Mouse (Mus musculus): ENCODE results near the gene Mrpl17. TPM values are rescaled to one million over a fixed set of nuclear protein-coding genes. Genes with fewer than 3 reads are reported as not detected.

Gene Mrpl17
- polyA plus RNA-seq, 1 experiment from 2014 or later, result 186 TPM

DNA sequence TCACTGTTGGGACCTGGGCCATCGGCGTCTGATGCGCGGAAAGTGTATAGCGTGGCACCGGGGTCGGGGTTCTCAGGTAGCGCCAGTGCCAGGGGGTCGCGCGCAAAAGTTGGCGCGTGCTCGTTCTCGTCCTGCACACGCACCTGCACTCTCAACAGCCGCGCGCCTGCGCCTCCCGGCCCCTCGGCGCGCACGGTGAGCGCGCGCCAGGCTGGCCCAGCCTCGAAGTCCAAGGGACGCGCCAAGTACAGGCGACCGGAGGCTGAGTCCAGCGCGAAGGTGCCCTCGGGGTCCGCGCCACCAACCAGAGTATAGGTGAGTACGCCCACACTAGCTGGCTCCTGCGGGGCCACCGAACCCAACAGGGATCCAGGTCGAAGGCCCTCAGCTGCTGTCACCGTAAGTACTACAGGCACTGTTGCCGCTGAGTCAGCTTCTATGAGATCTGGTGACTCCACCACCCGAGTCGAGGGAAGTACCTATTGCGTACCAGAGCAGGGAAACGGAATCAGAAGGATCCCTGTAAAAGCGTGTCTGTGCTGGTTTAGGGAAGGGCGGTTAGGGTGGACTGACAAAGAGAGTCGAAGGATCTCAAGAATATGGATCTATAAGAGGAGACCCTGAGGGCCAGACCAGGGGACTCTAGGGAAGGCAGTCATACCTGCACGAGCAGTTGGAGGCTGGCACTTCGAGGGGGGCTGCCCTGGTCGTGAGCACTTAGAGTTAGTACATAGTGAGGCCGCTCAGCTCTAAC lies 48.2 kb downstream of the Mrpl17 start:
- Histone ChIP-seq H3K9ac (replicated peaks; ENCODE audit: low read length) (no peak overlapping the region), H3K27me3 (ENCODE audit: control insufficient read depth, insufficient read depth, low read length) (peaks cover 10% of the 10 kb centered on the region; the same call in 1 of the 2 replicates), H3K4me3 (replicated peaks; ENCODE audit: low read depth, low read length) (no peak overlapping the region), H3K27ac (replicated peaks; ENCODE audit: low read depth, low read length) (no peak overlapping the region), H3K4me1 (ENCODE audit: control insufficient read depth, insufficient read depth, low read length) (no peaks in the 10 kb centered on the region), H3K36me3 (ENCODE audit: control insufficient read depth, insufficient read depth, low read length) (peaks cover 95% of the 10 kb centered on the region), H3K9me3 (ENCODE audit: control insufficient read depth, low read length) (no peaks in the 10 kb centered on the region), H3K4me2 (ENCODE audit: low read length) (no peak overlapping the region)
- DNase-seq (peak; percentile 33), ATAC-seq (ENCODE audit: low FRiP score, low TSS enrichment) (no peak)
- WGBS, result 25% methylated on average over 55 of the region's 55 CpGs

- Histone ChIP-seq H3K4me3 (replicated peaks; ENCODE audit: low read depth, low read length) (no peak overlapping the region), H3K27ac (replicated peaks; ENCODE audit: low read depth, low read length) (no peak overlapping the region), H3K4me2 (ENCODE audit: low read length) (no peak overlapping the region), H3K9ac (replicated peaks; ENCODE audit: low read length) (no peak overlapping the region), H3K27me3 (ENCODE audit: control insufficient read depth, insufficient read depth, low read length) (peaks cover 10% of the 10 kb centered on the region; the same call in 1 of the 2 replicates), H3K4me1 (ENCODE audit: control insufficient read depth, insufficient read depth, low read length) (no peaks in the 10 kb centered on the region), H3K36me3 (ENCODE audit: control insufficient read depth, insufficient read depth, low read length) (peaks cover 96% of the 10 kb centered on the region), H3K9me3 (ENCODE audit: control insufficient read depth, low read length) (no peaks in the 10 kb centered on the region)
- ATAC-seq (ENCODE audit: low FRiP score, low TSS enrichment), result 0 out of 2 replicates have a peak, but pooled peaks have one; percentile 7
- DNase-seq, result no peak
- 18% methylated on average over 51 of the region's 51 CpGs for WGBS
Observed at GRCm38 (mm10) chr7:105761813-105762484, 49.0 kb downstream of the Mrpl17 start.

GRCm38 (mm10) chr7:105753281-105753680 lies 57.6 kb downstream of the Mrpl17 start:
- Histone ChIP-seq H3K4me2 (ENCODE audit: low read length) (no peak overlapping the region), H3K4me3 (replicated peaks; ENCODE audit: low read depth, low read length) (no peak overlapping the region), H3K9me3 (ENCODE audit: control insufficient read depth, low read length) (no peaks in the 10 kb centered on the region), H3K36me3 (ENCODE audit: control insufficient read depth, insufficient read depth, low read length) (peaks cover 68% of the 10 kb centered on the region), H3K27ac (replicated peaks; ENCODE audit: low read depth, low read length) (no peak overlapping the region), H3K27me3 (ENCODE audit: control insufficient read depth, insufficient read depth, low read length) (no peaks in the 10 kb centered on the region), H3K4me1 (ENCODE audit: control insufficient read depth, insufficient read depth, low read length) (no peaks in the 10 kb centered on the region), H3K9ac (replicated peaks; ENCODE audit: low read length) (no peak overlapping the region)
- DNase-seq (no peak), ATAC-seq (ENCODE audit: low FRiP score, low TSS enrichment) (no peak)
- WGBS, result 90% methylated on average over 10 of the region's 10 CpGs

Other genes with a start within 250 kb of the Mrpl17 start
- 227 and 305 TPM in 2 replicates for gene Apbb1, start 229.4 kb downstream of the Mrpl17 start, polyA plus RNA-seq (2014; fragmentation: Nextera tagmentation; extraction: Ambion mirVana)
- gene Hpx, start 211.0 kb downstream of the Mrpl17 start, polyA plus RNA-seq (2014; fragmentation: Nextera tagmentation; extraction: Ambion mirVana), result 0.27 and 0.55 TPM in 2 replicates
- gene Trim3, start 177.5 kb downstream of the Mrpl17 start, polyA plus RNA-seq (2014; fragmentation: Nextera tagmentation; extraction: Ambion mirVana), result 68.5 and 69.3 TPM in 2 replicates
- gene Timm10b, start 171.0 kb downstream of the Mrpl17 start, polyA plus RNA-seq (2014; fragmentation: Nextera tagmentation; extraction: Ambion mirVana), result 122 and 165 TPM in 2 replicates
- 83.8 and 102 TPM in 2 replicates for gene Arfip2, start 170.7 kb downstream of the Mrpl17 start, polyA plus RNA-seq (2014; fragmentation: Nextera tagmentation; extraction: Ambion mirVana)
- 27.8 and 32.2 TPM in 2 replicates for gene Gm45799, start 170.5 kb downstream of the Mrpl17 start, polyA plus RNA-seq (2014; fragmentation: Nextera tagmentation; extraction: Ambion mirVana)
- 1.7 and 2.3 TPM in 2 replicates for gene Dnhd1, start 160.3 kb downstream of the Mrpl17 start, polyA plus RNA-seq (2014; fragmentation: Nextera tagmentation; extraction: Ambion mirVana)
- gene Ilk, start 74.5 kb downstream of the Mrpl17 start, polyA plus RNA-seq (2014; fragmentation: Nextera tagmentation; extraction: Ambion mirVana), result 166 and 199 TPM in 2 replicates
- 18.6 and 24.4 TPM in 2 replicates for gene Rrp8, start 73.7 kb downstream of the Mrpl17 start, polyA plus RNA-seq (2014; fragmentation: Nextera tagmentation; extraction: Ambion mirVana)
- 131 and 152 TPM in 2 replicates for gene Taf10, start 66.7 kb downstream of the Mrpl17 start, polyA plus RNA-seq (2014; fragmentation: Nextera tagmentation; extraction: Ambion mirVana)
- gene Tpp1, start 58.9 kb downstream of the Mrpl17 start, polyA plus RNA-seq (2014; fragmentation: Nextera tagmentation; extraction: Ambion mirVana), result 22.5 and 49.5 TPM in 2 replicates
- 22.4 and 26.1 TPM in 2 replicates for gene Dchs1, start 23.4 kb downstream of the Mrpl17 start, polyA plus RNA-seq (2014; fragmentation: Nextera tagmentation; extraction: Ambion mirVana)
- 0.05 and 1.2 TPM in 2 replicates for gene Gm4070, start 142.9 kb upstream of the Mrpl17 start, polyA plus RNA-seq (2014; fragmentation: Nextera tagmentation; extraction: Ambion mirVana)